Mouse (Mus musculus) T-helper 17 cell (primary cell): Measurements from ENCODE around the gene Pomt2.

Source experiments
- in situ Hi-C, 2 experiments: fragments of 300-600 bp; cut with MboI, MseI; formaldehyde crosslinking; loops; 1 replicate in 1 of 2; 2 replicates in 1 of 2; pipeline ENCODE4 v1.15.1; 2025; ENCODE audit warnings: high pct_unique_total_duplicates in 2 of 2

Gene Pomt2

DNA sequence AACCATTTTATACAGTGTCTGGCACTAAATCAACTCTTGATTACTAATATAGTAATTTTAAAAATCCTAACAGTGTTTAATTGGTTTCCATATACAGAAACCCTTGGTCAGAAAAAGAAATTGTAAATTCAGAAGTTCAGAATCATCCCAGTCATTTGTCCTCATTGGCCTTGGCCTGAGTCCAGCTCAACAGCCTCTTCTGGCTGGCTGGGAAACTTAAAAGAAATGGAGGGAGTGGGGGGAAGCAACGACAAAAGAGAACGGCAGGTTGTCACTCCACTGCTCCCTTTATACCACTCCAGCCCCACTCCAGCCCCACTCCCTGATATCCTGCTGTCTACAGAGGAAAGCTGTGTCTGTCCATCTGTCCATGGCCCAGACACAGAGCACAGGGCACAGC is 16.6 kb downstream of the Pomt2 start:
- in situ Hi-C loops = no loop called here

DNA sequence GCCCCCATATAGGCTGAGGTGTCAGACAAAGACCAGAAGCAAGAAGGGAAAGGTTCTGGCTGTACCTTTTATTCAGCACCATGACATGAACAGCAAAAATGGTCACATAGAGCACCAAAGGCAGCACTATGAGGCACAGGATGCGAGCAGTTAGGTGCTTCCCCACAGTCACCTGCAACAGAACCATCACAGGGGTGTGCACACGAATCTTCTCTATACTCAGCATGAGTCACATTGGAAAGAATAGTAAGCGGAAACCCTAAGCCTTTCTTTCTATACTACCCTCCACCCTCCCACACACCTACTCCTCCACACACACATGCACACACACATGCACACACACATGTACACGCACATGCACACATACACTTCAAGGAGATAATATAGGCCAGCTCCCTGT is 17.5 kb downstream of the Pomt2 start:
- in situ Hi-C loops = no loop called here

DNA sequence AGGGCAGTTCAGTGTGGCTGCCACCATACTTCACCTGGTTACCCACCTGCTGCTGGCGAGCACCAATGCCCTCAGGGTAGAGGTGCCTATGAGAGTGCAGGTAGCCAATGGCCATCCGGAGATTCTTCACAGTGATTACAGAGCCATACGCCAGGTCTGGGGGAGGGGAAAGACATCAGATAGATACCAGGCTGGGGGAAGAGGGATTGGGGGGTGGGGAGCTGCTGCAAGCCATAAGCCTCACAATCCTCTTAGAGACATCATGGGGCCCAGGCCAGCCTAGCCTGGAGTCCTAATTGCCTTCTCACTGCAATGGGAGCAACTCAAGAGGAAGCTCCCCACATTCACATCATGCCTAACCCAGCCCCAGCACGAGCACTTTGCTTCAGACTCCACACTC is 20.5 kb downstream of the Pomt2 start:
- in situ Hi-C loops = no loop called here

DNA sequence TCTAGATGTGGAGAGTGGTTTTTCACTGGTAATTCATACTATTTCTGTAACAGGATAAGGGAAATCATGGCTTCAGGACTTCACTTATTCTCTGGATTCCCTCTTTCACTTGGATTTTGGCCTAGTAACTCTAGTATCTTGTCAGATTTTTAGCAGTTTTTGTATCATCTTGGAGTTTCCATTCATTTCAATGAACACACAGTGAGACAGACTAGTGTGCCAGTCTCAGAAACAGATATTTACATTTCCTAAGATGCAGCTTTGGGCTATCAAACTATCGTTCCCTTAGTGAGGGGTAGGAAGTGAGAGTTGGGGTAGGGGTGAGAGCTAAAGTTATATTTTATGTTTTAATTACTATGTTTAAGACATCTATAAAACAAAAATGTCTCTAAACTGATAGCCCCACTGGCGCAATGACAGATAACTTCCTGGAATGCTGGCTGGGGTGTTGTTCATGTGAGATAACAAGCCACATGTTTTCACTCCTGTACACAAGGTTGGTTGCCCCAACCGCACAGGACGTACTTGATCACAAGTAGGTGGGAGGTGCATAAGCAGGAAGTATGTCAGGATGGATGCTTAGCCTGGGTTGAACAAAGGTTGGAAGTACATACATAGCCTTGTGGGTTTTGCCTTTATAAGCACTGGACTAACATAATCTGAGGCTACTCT is 25.7 kb downstream of the Pomt2 start:
- in situ Hi-C loops = no loop called here

DNA sequence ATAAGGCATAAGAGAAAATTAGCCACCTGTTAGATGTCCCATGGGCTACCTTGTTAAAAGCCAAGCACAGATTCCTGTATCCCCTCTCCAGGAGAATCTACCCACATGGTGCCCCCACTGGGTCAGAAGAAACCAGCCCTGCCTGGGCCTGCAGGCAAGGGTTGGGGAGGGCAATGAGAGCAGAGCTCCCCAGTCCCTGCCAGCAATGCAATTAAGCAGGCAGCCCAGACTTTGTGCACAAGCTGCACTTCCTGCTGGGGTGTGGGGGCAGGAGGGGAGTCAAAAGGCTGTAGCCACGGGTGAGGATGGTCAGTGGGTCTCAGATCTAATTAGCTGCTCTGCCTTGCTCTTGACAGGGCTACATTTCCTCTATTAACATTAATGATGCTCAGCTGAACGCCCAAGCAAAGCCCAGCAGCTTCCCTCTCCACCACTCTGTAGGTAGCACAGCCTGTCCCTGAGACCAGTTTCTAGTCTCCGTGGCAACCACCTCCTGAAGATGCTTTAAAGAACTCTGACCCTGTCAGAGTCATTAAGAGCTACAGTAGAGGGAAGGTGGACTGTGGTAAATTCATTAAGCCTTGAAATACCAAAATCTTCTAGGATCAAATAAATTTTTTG is 40.3 kb downstream of the Pomt2 start:
- in situ Hi-C loops = no loop called here

DNA sequence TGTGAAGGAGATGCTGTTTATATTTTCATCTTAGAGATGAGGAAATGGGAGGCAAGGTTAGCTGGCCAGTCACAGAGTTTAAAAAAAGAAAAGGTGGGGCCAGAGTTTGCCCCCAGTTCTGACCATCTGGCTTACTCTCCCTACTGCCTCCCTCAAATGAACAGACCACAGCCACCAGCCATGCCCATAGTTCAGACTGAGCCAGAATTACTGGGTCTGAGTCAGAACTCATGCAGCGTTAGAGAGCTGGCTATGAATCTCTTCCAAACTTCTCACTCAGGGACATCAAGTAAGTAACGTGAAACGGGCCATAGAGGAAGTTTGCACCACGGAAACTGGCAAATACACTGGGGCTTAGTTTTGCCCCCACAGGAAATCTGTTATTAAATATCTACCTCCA is 43.0 kb downstream of the Pomt2 start:
- in situ Hi-C loops = no loop called here

DNA sequence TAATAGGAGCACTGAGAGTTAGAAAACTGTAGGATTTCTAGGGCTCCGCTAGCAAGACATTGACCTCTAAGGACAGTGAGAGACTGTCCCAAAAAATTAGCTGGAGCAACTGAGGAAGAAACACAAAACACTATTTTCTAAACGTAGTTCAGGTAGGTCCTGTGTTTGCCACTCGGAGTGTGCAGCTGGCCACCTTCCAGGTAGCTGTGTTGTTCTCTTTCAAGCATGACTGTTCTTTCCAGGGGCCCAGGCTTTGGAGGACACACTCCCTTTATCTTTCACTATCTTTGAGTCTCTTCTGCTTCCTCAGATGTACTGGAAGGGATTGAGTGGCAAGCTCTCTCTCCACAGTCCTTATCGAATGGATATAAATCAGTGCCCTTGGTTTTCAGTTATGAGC is 44.3 kb downstream of the Pomt2 start:
- in situ Hi-C loops = no loop called here

DNA sequence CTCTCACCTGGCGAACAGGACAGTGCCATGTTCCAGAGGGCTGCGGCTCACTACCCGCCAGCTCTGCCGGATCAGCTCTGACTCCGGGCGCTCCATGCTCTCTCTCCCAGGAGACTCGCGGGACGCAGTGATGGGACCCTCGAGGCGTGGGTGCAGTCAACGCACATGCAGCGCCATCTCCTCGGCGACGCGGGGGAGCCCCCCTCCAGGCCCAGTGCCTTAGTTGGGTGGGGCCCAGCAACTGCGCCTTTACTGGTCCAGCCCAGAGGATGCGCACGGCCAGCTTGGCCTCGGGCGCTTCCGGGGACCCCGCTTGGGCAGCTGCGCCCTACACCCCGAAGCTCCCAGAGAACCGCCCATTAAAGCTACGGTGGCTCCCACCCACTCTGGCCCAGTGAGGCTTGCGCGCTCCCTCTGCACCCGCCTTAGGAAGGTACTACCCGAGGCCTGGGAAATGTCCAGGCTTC is 45.6 kb downstream of the Pomt2 start, which contains the start of gene Ngb:
Ngb (minus strand) TSS at position 375 of the 467 bp plus-strand sequence.
- in situ Hi-C loops = no loop called here

DNA sequence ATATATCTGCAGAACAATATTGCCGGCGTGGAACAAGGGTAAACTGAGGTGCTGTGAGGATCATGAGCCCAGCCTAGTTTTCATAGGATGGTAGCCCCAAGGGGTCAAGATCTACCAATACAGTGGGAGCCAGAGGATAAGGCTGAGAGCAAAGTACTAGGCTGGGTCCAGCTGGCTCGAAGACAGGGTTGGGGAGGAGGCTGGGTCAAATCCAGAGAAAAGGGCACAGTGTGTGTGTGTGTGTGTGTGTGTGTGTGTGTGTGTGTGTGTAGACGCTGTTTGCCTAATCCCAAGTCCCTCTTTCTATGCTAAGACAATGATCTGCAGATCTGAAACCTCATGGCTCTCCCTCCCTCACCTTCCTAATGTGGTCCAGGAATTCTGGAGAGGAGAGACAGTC is 47.4 kb downstream of the Pomt2 start:
- in situ Hi-C loops = no loop called here

DNA sequence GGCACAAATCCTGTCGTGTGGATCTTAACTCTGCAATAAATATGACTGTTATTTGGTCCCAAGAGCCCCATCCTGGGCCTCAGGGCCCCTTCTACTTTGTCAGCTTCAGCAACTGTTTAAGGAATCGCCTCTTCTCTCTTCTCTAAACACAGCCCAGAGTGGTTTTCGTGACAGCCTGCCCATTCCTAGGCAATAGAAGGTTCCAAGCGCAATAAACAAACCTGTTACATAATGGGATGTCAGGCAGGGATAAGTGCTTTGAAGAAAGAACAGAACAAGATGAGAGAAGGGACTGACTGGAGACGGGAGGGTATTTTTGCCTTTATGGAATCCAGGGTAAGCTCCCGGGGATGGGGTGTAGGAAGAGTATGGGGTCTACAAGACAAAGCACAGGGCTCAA is 54.1 kb downstream of the Pomt2 start:
- in situ Hi-C loops = no loop called here

DNA sequence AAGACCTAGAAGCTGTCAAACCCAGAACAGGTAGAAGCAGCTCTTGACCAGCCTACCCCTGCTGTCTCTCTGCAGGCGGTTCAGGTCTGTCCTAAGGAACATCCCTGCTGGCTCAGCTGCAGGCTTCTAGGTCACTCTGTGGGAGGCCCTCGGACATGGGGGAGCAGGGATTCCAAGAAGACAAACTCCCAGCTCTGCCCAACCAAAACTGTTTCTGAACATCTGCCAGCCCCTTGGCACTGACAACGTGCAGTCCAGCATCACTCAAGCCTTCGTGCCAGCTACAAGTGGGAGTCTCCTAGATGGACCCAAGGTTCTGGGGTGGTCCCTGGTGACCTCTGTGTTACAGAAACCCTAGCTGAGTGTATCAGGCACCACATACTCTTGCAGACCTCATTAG is 54.5 kb downstream of the Pomt2 start:
- in situ Hi-C loops = no loop called here

DNA sequence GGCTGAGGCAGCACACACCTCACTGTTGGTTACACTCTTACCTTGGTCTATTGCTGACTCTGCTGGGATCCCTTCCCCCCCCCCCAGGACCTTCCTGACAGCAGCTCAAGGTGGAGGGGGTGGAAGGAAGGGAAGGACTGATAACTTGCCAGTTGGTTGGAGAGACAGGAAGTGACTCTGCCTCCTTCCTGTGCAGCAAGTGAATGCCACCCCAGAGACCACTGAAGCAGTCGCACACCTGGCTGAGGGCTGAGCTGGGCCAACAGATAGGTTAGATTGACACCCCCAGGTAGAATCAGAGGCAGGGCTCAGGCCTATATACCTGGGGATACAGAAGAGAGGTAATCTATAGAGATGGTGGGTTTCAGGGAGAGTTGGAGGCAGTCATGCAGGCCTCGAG is 55.9 kb downstream of the Pomt2 start:
- in situ Hi-C loops = no loop called here

DNA sequence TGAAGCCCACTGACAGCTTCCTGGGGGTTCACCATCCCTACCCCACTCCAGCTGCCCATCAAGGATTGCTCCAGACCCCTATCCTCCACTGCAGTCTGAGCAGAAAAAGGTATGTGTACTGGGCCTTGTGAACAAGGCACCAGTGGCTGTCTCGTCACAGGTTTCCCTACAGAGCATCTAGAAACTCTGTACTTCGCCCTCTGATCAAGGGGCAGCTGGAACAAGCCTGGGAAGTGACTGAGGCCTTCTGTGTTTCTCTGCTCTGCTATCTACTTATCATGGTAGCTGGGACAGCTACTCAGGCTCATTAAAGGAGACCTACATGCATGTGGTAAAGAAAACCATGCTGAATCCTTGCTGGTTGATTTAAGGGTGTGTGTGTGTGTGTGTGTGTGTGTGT is 58.1 kb downstream of the Pomt2 start:
- in situ Hi-C loops = no loop called here

DNA sequence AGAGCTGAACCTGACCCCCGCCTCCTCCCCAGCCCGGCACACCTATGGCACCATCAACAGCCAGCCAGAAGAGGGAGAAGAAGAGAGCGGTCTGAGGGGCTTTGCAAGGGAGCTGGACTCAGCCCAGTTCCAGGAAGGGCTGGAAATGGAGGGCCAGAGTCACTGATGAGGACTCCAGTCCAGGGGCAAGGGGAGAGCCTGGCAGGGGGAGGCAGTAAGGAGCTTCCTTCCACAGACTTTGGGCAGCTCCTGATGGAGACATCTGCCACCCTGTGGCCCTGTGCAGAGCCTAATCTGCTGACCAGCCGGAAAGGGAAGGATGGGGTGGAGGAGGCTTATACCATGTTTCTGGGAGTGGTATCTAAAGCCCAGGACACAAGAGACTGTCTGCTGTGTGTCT is 58.5 kb downstream of the Pomt2 start:
- in situ Hi-C loops = no loop called here

DNA sequence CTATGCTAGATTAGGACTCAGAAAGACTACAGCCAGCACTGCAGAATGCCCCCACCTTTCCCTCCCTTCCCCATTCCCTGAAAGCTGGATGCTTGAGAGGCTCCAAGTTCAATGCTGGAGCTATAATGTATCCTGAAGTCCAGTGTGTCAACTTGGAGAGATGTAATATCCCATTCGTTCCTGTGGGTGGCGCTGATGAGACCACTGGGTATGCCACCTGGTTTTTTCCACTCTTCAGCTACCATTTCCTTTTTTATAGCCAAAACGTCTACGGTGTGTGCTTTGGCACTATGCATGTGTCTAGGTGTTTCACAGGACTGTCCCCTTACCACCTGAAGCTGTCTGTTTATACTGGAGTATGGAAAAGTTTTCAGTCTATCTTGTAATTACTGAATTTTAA is 59.4 kb downstream of the Pomt2 start:
- in situ Hi-C loops = no loop called here

DNA sequence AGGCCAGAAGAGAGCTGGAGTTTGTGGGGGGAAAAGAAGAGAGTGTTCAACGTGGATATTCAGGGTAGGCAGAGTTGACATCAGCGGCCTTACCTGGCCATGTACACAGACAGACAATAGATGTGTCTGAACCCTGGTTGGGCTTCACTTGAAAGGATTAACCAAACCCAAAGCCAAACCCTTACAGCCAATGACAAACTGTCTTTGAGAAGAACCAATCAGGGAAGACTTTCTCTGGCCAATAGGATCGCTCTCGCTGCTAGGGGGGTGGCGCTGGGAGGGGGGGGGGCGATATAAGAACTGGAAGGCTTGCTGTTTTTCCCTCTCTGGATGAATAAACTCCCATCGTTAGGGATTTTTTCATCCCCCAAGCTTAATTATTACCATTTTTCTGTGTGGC is 60.5 kb downstream of the Pomt2 start:
- in situ Hi-C loops = no loop called here

DNA sequence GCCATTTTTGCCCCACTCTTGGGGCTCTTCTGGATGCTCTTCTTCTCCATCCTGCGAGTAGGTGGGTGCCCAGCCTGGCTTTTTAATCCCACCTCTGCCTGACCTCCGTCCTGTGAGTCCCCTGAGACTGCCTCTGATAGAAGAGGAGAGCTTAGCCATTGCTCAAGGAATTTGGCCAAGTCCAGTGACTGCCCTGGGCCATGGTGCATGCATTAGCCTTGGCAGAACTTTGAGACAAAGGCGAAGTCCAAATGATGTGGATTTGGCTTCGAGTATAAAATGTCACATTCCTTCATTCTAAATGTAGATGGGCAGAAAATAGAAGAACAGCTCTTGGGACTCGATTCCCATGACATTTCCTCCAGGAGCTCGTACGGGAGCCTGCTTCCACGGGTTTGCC is 65.0 kb downstream of the Pomt2 start:
- in situ Hi-C loops = no loop called here

DNA sequence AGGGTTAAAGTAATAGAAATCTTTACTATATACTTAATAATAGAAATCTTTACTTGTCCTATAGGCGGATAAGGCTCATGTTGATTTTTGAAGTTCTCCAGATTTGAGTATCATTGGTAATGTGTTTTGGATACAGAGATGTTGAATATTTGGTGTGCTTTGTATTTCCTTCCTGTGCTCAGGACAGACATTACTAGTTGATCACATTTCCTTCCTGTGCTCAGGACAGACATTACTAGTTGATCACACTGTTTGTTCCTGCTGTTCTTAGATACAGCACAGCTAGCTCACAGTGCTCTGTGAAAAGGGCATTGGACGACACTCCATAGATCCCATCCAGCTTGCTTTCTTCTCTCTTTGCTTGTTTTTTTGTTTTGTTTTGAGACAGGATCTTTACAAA is 71.2 kb downstream of the Pomt2 start:
- in situ Hi-C loops = no loop called here

DNA sequence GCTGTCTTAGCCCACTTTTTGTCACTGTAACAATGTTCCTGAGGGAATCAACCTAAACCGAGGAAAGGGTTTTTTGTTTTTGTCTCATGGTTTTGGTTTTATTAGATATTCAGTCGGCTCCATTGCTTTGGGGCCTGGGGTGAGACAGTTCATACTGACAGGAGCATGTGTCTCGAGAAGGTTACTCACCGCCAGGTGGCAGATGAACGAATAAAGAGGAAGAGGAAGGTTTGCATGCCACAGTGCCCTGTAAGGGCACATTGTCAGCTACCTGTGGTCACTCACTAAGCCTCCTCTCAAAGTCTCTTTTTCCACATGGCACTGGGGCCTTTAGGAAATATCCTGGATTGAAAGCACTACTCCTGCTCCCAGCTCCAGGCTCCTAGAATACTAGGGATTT is 77.2 kb downstream of the Pomt2 start:
- in situ Hi-C loops = no loop called here

DNA sequence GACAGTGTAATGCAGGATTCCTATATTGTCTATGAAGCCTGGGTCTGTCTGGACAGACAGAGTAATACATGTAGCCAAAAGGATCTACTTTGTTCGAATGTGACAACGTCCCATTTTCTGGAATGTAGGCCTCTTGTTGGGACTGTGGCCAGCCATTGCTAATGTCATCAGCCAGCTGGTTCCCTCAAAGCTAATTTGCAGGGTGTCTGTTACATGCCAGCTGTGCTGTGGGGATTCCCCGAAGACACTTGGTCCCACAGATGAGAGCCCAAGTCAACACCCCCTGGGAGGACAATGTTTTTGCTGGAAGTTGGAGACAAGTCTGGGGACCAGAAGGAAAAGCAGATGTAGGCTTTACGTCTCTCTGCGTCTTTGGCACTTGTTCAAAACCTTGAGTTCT is 81.3 kb downstream of the Pomt2 start:
- in situ Hi-C loops = no loop called here

DNA sequence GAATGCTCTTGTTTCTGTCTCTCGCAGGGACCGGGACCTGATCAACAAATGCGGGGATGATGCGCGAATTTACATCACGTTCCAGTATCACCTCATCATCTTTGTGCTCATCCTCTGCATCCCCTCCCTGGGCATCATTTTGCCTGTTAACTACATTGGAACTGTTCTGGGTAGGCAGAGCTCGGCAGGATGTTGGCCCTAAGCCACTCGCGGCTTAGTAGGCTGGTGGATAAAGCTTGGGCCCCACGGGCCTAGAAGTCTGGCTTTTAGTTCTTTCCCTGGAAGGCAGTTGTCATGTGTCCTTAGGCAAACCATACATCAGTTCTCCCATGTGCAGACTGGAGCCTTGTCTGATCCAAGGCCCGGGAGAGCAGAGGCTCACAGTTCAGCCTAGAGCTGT is 82.3 kb downstream of the Pomt2 start:
- in situ Hi-C loops = no loop called here

DNA sequence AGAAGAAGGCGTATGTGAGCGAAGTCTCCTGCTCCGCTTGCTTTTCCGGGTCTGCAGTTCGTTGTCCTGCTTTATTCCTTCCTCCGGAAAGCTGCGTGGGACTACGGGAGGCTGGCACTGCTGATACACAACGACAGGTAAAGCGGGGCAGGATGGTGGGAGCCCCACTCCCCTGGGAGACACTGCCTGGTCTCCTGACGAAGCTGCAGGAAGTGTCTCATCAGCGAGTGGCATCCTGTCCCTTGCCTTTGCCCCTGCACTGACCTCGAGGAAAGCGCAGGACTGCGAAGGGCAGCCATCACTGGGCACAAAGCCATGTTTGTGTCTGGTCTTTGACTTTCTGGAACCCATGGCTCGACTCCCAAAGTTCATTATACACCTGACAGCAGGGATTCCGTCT is 90.7 kb downstream of the Pomt2 start:
- in situ Hi-C loops = no loop called here
